ENCODE assay signal across 20 mouse cellular contexts in the genomic region with DNA sequence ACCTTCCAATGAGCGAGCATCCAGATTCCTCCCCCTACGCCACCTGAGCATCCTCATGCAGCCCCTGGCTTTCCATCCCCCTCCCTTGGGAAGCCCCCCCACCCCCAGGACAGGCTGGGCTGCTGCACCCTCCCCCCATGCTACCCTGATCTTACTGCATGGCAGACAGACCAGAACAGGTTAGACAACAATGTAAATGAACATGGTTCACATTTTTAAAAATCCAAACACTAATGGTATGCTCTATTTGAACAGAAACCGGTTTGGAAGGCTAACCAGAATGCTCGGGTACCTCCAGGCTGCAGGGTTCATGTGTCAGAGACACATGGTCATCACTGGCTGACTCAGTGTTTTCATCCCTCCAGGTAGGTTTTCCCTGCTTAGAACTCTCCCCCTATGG. TPM values are rescaled to one million over a fixed set of nuclear protein-coding genes. Genes with fewer than 3 reads are reported as not detected.
DNase-seq lines count a peak whose midpoint lies in the region; ATAC-seq and TF ChIP-seq lines count a peak whose summit lies in the region.
"Had no signal": no experiment of that assay in that cellular context is flagged by ENCODE, and none has a peak within 500 bp of the region (broad histone marks: within the 10 kb centered on the region; RNA-seq: fewer than 3 reads in every experiment).

No protein-coding gene starts in this region.

- no peak for TF ChIP-seq CTCF in stomach, postnatal 0 days (IDR thresholded peaks at IDR 0.05; ENCODE audit: low read depth)

- no peaks in the 10 kb centered on the region for H3K9me3 ChIP-seq in hindbrain, embryonic 13.5 days
- H3K9me3 ChIP-seq in hindbrain, embryonic 10.5 days: peaks cover 3% of the 10 kb centered on the region; the same call in 1 of the 2 replicates
- no peaks in the 10 kb centered on the region for H3K9me3 ChIP-seq in lung, embryonic 16.5 days (ENCODE audit: control insufficient read depth, low read length)
- no peaks in the 10 kb centered on the region for H3K9me3 ChIP-seq in stomach, embryonic 14.5 days (ENCODE audit: control insufficient read depth, low read depth, low read length)
- H3K9me3 ChIP-seq in stomach, postnatal 0 days (ENCODE audit: control insufficient read depth, low read length): no peaks in the 10 kb centered on the region
- H3K9me3 ChIP-seq: embryonic facial prominence, embryonic 13.5 days; forebrain, embryonic 13.5 days; heart, embryonic 15.5 days had no signal

- H3K27me3 ChIP-seq in hindbrain, embryonic 13.5 days: peaks cover 38% of the 10 kb centered on the region
- H3K27me3 ChIP-seq in hindbrain, embryonic 10.5 days (ENCODE audit: insufficient read depth, poor library complexity, severe bottlenecking): peaks cover 55% of the 10 kb centered on the region
- H3K27me3 ChIP-seq in lung, embryonic 16.5 days (ENCODE audit: control insufficient read depth, insufficient read depth, low read depth, low read length): peaks cover 5% of the 10 kb centered on the region
- 0 out of 2 replicates have a peak, but pooled peaks cover under 1% of the 10 kb centered on the region for H3K27me3 ChIP-seq in stomach, embryonic 14.5 days (ENCODE audit: control insufficient read depth, insufficient read depth, low read length)
- H3K27me3 ChIP-seq in stomach, postnatal 0 days (ENCODE audit: control insufficient read depth, insufficient read depth, low read length): no peaks in the 10 kb centered on the region

- TF ChIP-seq EP300 in stomach, postnatal 0 days (optimal IDR thresholded peaks at IDR 0.05): no peak

- 0 out of 2 replicates have a peak, but pooled peaks cover 5% of the 10 kb centered on the region for H3K4me1 ChIP-seq in hindbrain, embryonic 13.5 days (replicated peaks)
- H3K4me1 ChIP-seq in hindbrain, embryonic 10.5 days (replicated peaks): peaks cover 35% of the 10 kb centered on the region
- H3K4me1 ChIP-seq in lung, embryonic 16.5 days (replicated peaks; ENCODE audit: control insufficient read depth, insufficient read depth, low read length): peaks cover 18% of the 10 kb centered on the region
- H3K4me1 ChIP-seq in stomach, embryonic 14.5 days (ENCODE audit: control insufficient read depth, insufficient read depth, low read length): peaks cover 3% of the 10 kb centered on the region; the same call in 1 of the 2 replicates
- H3K4me1 ChIP-seq in stomach, postnatal 0 days (replicated peaks; ENCODE audit: control insufficient read depth, insufficient read depth): no peaks in the 10 kb centered on the region

- no peak overlapping the region for H3K4me2 ChIP-seq in hindbrain, embryonic 13.5 days
- no peak overlapping the region for H3K4me2 ChIP-seq in lung, embryonic 16.5 days (ENCODE audit: low read depth, low read length)
- H3K4me2 ChIP-seq in stomach, embryonic 14.5 days (replicated peaks; ENCODE audit: low read depth, low read length): no peak overlapping the region
- no peak overlapping the region for H3K4me2 ChIP-seq in stomach, postnatal 0 days (replicated peaks; ENCODE audit: low read depth)
- H3K4me2 ChIP-seq: embryonic facial prominence, embryonic 13.5 days; forebrain, embryonic 13.5 days; heart, embryonic 11.5 days; heart, embryonic 15.5 days had no signal

- no peak overlapping the region for H3K4me3 ChIP-seq in hindbrain, embryonic 13.5 days
- no peak overlapping the region for H3K4me3 ChIP-seq in hindbrain, embryonic 10.5 days
- no peak overlapping the region for H3K4me3 ChIP-seq in lung, embryonic 16.5 days (ENCODE audit: low read length)
- H3K4me3 ChIP-seq in stomach, embryonic 14.5 days (ENCODE audit: low read depth, low read length): no peak overlapping the region
- H3K4me3 ChIP-seq in stomach, postnatal 0 days (ENCODE audit: low read depth, low read length): no peak overlapping the region
- H3K4me3 ChIP-seq: embryonic facial prominence, embryonic 13.5 days; forebrain, embryonic 13.5 days; heart, adult 2 months; heart, embryonic 15.5 days had no signal

- ATAC-seq in hindbrain, embryonic 13.5 days (ENCODE audit: low FRiP score): no peak
- ATAC-seq in lung, embryonic 16.5 days (ENCODE audit: low read depth): peak; percentile 67; the same call in 1 of the 2 replicates
- ATAC-seq in stomach, embryonic 14.5 days (ENCODE audit: insufficient number of reproducible peaks, insufficient read depth, low FRiP score, low read depth): peak; percentile 25; the same call in 1 of the 2 replicates
- ATAC-seq in stomach, postnatal 0 days (ENCODE audit: low FRiP score, low TSS enrichment): no peak
- ATAC-seq: forebrain, embryonic 13.5 days; forebrain, postnatal 0 days had no signal

- 74% methylated on average over 4 of the region's 4 CpGs for WGBS in hindbrain, embryonic 13.5 days
- WGBS in hindbrain, embryonic 10.5 days: 86% methylated on average over 4 of the region's 4 CpGs
- 64% methylated on average over 4 of the region's 4 CpGs for WGBS in lung, embryonic 16.5 days
- WGBS in stomach, embryonic 14.5 days: 54% methylated on average over 4 of the region's 4 CpGs
- 63% methylated on average over 4 of the region's 4 CpGs for WGBS in stomach, postnatal 0 days

- no peak overlapping the region for H3K27ac ChIP-seq in hindbrain, embryonic 13.5 days
- H3K27ac ChIP-seq in hindbrain, embryonic 10.5 days: no peak overlapping the region
- H3K27ac ChIP-seq in lung, embryonic 16.5 days (ENCODE audit: low read length): peak overlapping the region; percentile 66
- H3K27ac ChIP-seq in stomach, embryonic 14.5 days (ENCODE audit: low read length): no peak overlapping the region
- peak overlapping the region; percentile 30; the same call in 1 of the 2 replicates for H3K27ac ChIP-seq in stomach, postnatal 0 days (replicated peaks)
- H3K27ac ChIP-seq: embryonic facial prominence, embryonic 13.5 days; forebrain, embryonic 13.5 days; heart, adult 2 months; heart, embryonic 15.5 days had no signal

- no peaks in the 10 kb centered on the region for H3K36me3 ChIP-seq in hindbrain, embryonic 13.5 days
- H3K36me3 ChIP-seq in hindbrain, embryonic 10.5 days: no peaks in the 10 kb centered on the region
- H3K36me3 ChIP-seq in lung, embryonic 16.5 days (ENCODE audit: control insufficient read depth, insufficient read depth, low read length): peaks cover 4% of the 10 kb centered on the region; the same call in 1 of the 2 replicates
- H3K36me3 ChIP-seq in stomach, embryonic 14.5 days (ENCODE audit: control insufficient read depth, insufficient read depth, low read length): peaks cover 4% of the 10 kb centered on the region; the same call in 1 of the 2 replicates
- H3K36me3 ChIP-seq in stomach, postnatal 0 days (ENCODE audit: control insufficient read depth, insufficient read depth, low read length): no peaks in the 10 kb centered on the region
- H3K36me3 ChIP-seq: heart, embryonic 15.5 days had no signal

- 0 out of 2 replicates have a peak overlapping the region, but pooled peaks have one; percentile 29 for H3K9ac ChIP-seq in hindbrain, embryonic 13.5 days
- no peak overlapping the region for H3K9ac ChIP-seq in lung, embryonic 16.5 days (ENCODE audit: low read length)
- H3K9ac ChIP-seq in stomach, embryonic 14.5 days (replicated peaks; ENCODE audit: low read depth, low read length): no peak overlapping the region
- no peak overlapping the region for H3K9ac ChIP-seq in stomach, postnatal 0 days (ENCODE audit: low read length)
- H3K9ac ChIP-seq: forebrain, embryonic 13.5 days; forebrain, postnatal 0 days; heart, embryonic 15.5 days had no signal

- DNase-seq in hindbrain, embryonic 10.5 days (ENCODE audit: low spot score): no peak
- no peak for DNase-seq in lung, adult 18-20 months
- peak; percentile 18 for DNase-seq in stomach, postnatal 0 days (ENCODE audit: low spot score)
- DNase-seq in heart, postnatal 4 days: no peak
- DNase-seq: adrenal gland, postnatal 10 days; cerebellum, adult 11 months; cerebellum, adult 8-10 months; cerebellum, postnatal 14 days; forebrain, postnatal 0 days; gastrocnemius, postnatal 14 days; heart, adult 2 months; heart, postnatal 14 days had no signal

RNA-seq across cellular contexts. Expression of gene Evpl, which starts 9.2 kb away (rescaled TPM):
- 0.35 and 0.43 TPM in 2 replicates for polyA plus RNA-seq in hindbrain, embryonic 13.5 days (2015; fragmentation: Nextera tagmentation; extraction: Ambion mirVana)
- polyA plus RNA-seq in hindbrain, embryonic 10.5 days (2016; fragmentation: Nextera tagmentation; extraction: Ambion mirVana): 0.35 and 0.76 TPM in 2 replicates
- polyA plus RNA-seq in lung, embryonic 16.5 days (2015; fragmentation: Nextera tagmentation; extraction: Ambion mirVana): 4.4 and 4.7 TPM in 2 replicates
- 5.0 and 6.0 TPM in 2 replicates for polyA plus RNA-seq in stomach, embryonic 14.5 days (2014; fragmentation: Nextera tagmentation; extraction: Ambion mirVana)
- 26.5 and 30.1 TPM in 2 replicates for polyA plus RNA-seq in stomach, postnatal 0 days (2015; fragmentation: Nextera tagmentation; extraction: Ambion mirVana)
- 1 to 10 TPM; 1.2 to 1.6 TPM for total RNA-seq in heart, postnatal 4 days (2021)

RNA-seq across cellular contexts. Expression of gene Acox1, which starts 29.9 kb away (rescaled TPM):
- polyA plus RNA-seq in hindbrain, embryonic 13.5 days (2015; fragmentation: Nextera tagmentation; extraction: Ambion mirVana): 53.2 and 54.6 TPM in 2 replicates
- polyA plus RNA-seq in hindbrain, embryonic 10.5 days (2016; fragmentation: Nextera tagmentation; extraction: Ambion mirVana): 21.8 TPM in 2 replicates
- polyA plus RNA-seq in lung, embryonic 16.5 days (2015; fragmentation: Nextera tagmentation; extraction: Ambion mirVana): 23.6 and 24.3 TPM in 2 replicates
- 29.0 and 29.6 TPM in 2 replicates for polyA plus RNA-seq in stomach, embryonic 14.5 days (2014; fragmentation: Nextera tagmentation; extraction: Ambion mirVana)
- 207 and 211 TPM in 2 replicates for polyA plus RNA-seq in stomach, postnatal 0 days (2015; fragmentation: Nextera tagmentation; extraction: Ambion mirVana)
- 10 to 100 TPM; 70.3 to 73.3 TPM for total RNA-seq in heart, postnatal 4 days (2021)

RNA-seq across cellular contexts. Expression of gene Ten1, which starts 30.0 kb away (rescaled TPM):
- polyA plus RNA-seq in hindbrain, embryonic 13.5 days (2015; fragmentation: Nextera tagmentation; extraction: Ambion mirVana): 87.7 and 91.7 TPM in 2 replicates
- 68.5 and 78.9 TPM in 2 replicates for polyA plus RNA-seq in hindbrain, embryonic 10.5 days (2016; fragmentation: Nextera tagmentation; extraction: Ambion mirVana)
- polyA plus RNA-seq in lung, embryonic 16.5 days (2015; fragmentation: Nextera tagmentation; extraction: Ambion mirVana): 74.9 and 87.3 TPM in 2 replicates
- 80.9 and 81.3 TPM in 2 replicates for polyA plus RNA-seq in stomach, embryonic 14.5 days (2014; fragmentation: Nextera tagmentation; extraction: Ambion mirVana)
- polyA plus RNA-seq in stomach, postnatal 0 days (2015; fragmentation: Nextera tagmentation; extraction: Ambion mirVana): 51.9 and 52.6 TPM in 2 replicates
- 10 to 100 TPM; 32.7 to 39.6 TPM for total RNA-seq in heart, postnatal 4 days (2021)

RNA-seq across cellular contexts. Expression of gene Srp68, which starts 45.3 kb away (rescaled TPM):
- 63.7 and 64.4 TPM in 2 replicates for polyA plus RNA-seq in hindbrain, embryonic 13.5 days (2015; fragmentation: Nextera tagmentation; extraction: Ambion mirVana)
- 96.2 and 100 TPM in 2 replicates for polyA plus RNA-seq in hindbrain, embryonic 10.5 days (2016; fragmentation: Nextera tagmentation; extraction: Ambion mirVana)
- 75.3 and 79.2 TPM in 2 replicates for polyA plus RNA-seq in lung, embryonic 16.5 days (2015; fragmentation: Nextera tagmentation; extraction: Ambion mirVana)
- 71.8 and 74.2 TPM in 2 replicates for polyA plus RNA-seq in stomach, embryonic 14.5 days (2014; fragmentation: Nextera tagmentation; extraction: Ambion mirVana)
- 52.6 and 53.0 TPM in 2 replicates for polyA plus RNA-seq in stomach, postnatal 0 days (2015; fragmentation: Nextera tagmentation; extraction: Ambion mirVana)
- 10 to 100 TPM; 60.5 to 61.7 TPM for total RNA-seq in heart, postnatal 4 days (2021)

RNA-seq across cellular contexts. Expression of gene Galr2, which starts 52.0 kb away (rescaled TPM):
- 0.27 and 0.56 TPM in 2 replicates for polyA plus RNA-seq in hindbrain, embryonic 13.5 days (2015; fragmentation: Nextera tagmentation; extraction: Ambion mirVana)
- polyA plus RNA-seq in hindbrain, embryonic 10.5 days (2016; fragmentation: Nextera tagmentation; extraction: Ambion mirVana): 0.11 and 0.33 TPM in 2 replicates
- 0.21 and 0.25 TPM in 2 replicates for polyA plus RNA-seq in lung, embryonic 16.5 days (2015; fragmentation: Nextera tagmentation; extraction: Ambion mirVana)
- 0.13 and 0.15 TPM in 2 replicates for polyA plus RNA-seq in stomach, embryonic 14.5 days (2014; fragmentation: Nextera tagmentation; extraction: Ambion mirVana)
- 0.68 and 0.76 TPM in 2 replicates for polyA plus RNA-seq in stomach, postnatal 0 days (2015; fragmentation: Nextera tagmentation; extraction: Ambion mirVana)
- total RNA-seq in heart, postnatal 4 days (2021): not detected
- total RNA-seq: common myeloid progenitor, adult 5-6 weeks; forebrain, postnatal 0 days; heart, adult 2 months; heart, postnatal 14 days had no signal

Comparison
In these comparisons a context has a peak if more than half of its experiments do, and no peak if none do; other contexts are left out.
1. ATAC-seq: peak in lung, embryonic 16.5 days (single experiment) and stomach, embryonic 14.5 days (single experiment); none in hindbrain, embryonic 13.5 days (single experiment) and stomach, postnatal 0 days (single experiment).
2. H3K27ac ChIP-seq: peak in lung, embryonic 16.5 days (single experiment) and stomach, postnatal 0 days (single experiment); none in hindbrain, embryonic 13.5 days (single experiment), hindbrain, embryonic 10.5 days (single experiment) and stomach, embryonic 14.5 days (single experiment).